Mouse (Mus musculus) erythroid progenitor cell, adult 5-6 weeks (primary cell): ENCODE results near the gene Ywhab. TPM values are rescaled to one million over a fixed set of nuclear protein-coding genes. Genes with fewer than 3 reads are reported as not detected.

Source experiments
- ATAC-seq: replicated peaks from 2 replicates; pipeline ENCODE4 v1.8.0; 2016; ENCODE audit warnings: moderate number of reproducible peaks, mild to moderate bottlenecking, moderate TSS enrichment, inconsistent platforms; ENCODE audit not compliant: poor library complexity, low FRiP score, severe bottlenecking
- total RNA-seq, 2 experiments: library from RNA; stranded (forward) in 1 of 2; stranded (reverse) in 1 of 2; fragments of 150-400 nt in 1 of 2; fragments of 186-747, 209-891 nt in 1 of 2; gene quantifications; 2 replicates each; pipeline versions ENCODE4 v1.2.3 to v1.2.4; 2015 to 2017; ENCODE audit warnings: low replicate concordance in 2 of 2

The Ywhab gene
- 59.1 and 59.9 TPM in 2 replicates for total RNA-seq (2015; ENCODE audit: low replicate concordance)
- total RNA-seq (2017; ENCODE audit: low replicate concordance): 33.0 and 34.5 TPM in 2 replicates

- ATAC-seq: no peak
Observed at GRCm38 (mm10) chr2:163994654-163994976, at the start of gene Ywhab. TSS of gene Ywhab (plus strand) at chr2:163994960.

GRCm38 (mm10) chr2:163946221-163946620 lies 48.5 kb upstream of the Ywhab start:
- no peak for ATAC-seq

- no peak for ATAC-seq
Observed at GRCm38 (mm10) chr2:163947976-163948375, 46.8 kb upstream of the Ywhab start.

- no peak for ATAC-seq
Observed at GRCm38 (mm10) chr2:163951770-163952169, 43.0 kb upstream of the Ywhab start.

GRCm38 (mm10) chr2:163953622-163954310 lies 41.0 kb upstream of the Ywhab start:
- no peak for ATAC-seq

GRCm38 (mm10) chr2:163964606-163965560 lies 29.9 kb upstream of the Ywhab start:
- ATAC-seq: no peak

- ATAC-seq: no peak
Observed at GRCm38 (mm10) chr2:163965706-163966105, 29.1 kb upstream of the Ywhab start.

- ATAC-seq: peak; percentile 65
Observed at GRCm38 (mm10) chr2:163968581-163968980, 26.2 kb upstream of the Ywhab start.

GRCm38 (mm10) chr2:163970326-163970725 lies 24.4 kb upstream of the Ywhab start:
- no peak for ATAC-seq

GRCm38 (mm10) chr2:163974056-163974455 lies 20.7 kb upstream of the Ywhab start:
- ATAC-seq: no peak

- no peak for ATAC-seq
Observed at GRCm38 (mm10) chr2:163976448-163976847, 18.3 kb upstream of the Ywhab start.

GRCm38 (mm10) chr2:163987233-163987632 lies 7.5 kb upstream of the Ywhab start:
- ATAC-seq: no peak

- ATAC-seq: no peak
Observed at GRCm38 (mm10) chr2:163992871-163993270, 1.9 kb upstream of the Ywhab start.

GRCm38 (mm10) chr2:163994977-163995862 lies 460 bp downstream of the Ywhab start:
- ATAC-seq: peak; percentile 99

GRCm38 (mm10) chr2:163996275-163996674 lies 1.5 kb downstream of the Ywhab start:
- ATAC-seq: no peak

GRCm38 (mm10) chr2:163996899-163997298 lies 2.1 kb downstream of the Ywhab start:
- ATAC-seq: no peak

- no peak for ATAC-seq
Observed at GRCm38 (mm10) chr2:163998981-163999380, 4.2 kb downstream of the Ywhab start.

- no peak for ATAC-seq
Observed at GRCm38 (mm10) chr2:164002637-164003036, 7.9 kb downstream of the Ywhab start.

GRCm38 (mm10) chr2:164004503-164004902 lies 9.7 kb downstream of the Ywhab start:
- ATAC-seq: no peak

GRCm38 (mm10) chr2:164006932-164007331 lies 12.2 kb downstream of the Ywhab start:
- no peak for ATAC-seq
